Comparison of ENCODE assay signal across 21 mouse cellular contexts in genomic region chr11:24328481-24328880, GRCm38 (mm10).
A peak's percentile ranks its signal among the peaks of the same experiment; 100 is the strongest.
DNase-seq lines count a peak whose midpoint lies in the region; ATAC-seq lines count a peak whose summit lies in the region.
"Had no signal": no experiment of that assay in that cellular context is flagged by ENCODE, and none has a peak within 500 bp of the region (broad histone marks: within the 10 kb centered on the region; RNA-seq: fewer than 3 reads in every experiment).

No protein-coding gene starts in this region.

- H3K4me2 ChIP-seq in forebrain, embryonic 15.5 days (replicated peaks) = no peak overlapping the region
- no peak overlapping the region for H3K4me2 ChIP-seq in heart, embryonic 15.5 days
- no peak overlapping the region for H3K4me2 ChIP-seq in heart, embryonic 11.5 days
- H3K4me2 ChIP-seq: embryonic facial prominence, embryonic 15.5 days; hindbrain, embryonic 13.5 days; intestine, embryonic 15.5 days had no signal

- H3K4me3 ChIP-seq in forebrain, embryonic 10.5 days = no peak overlapping the region
- H3K4me3 ChIP-seq in forebrain, embryonic 15.5 days = no peak overlapping the region
- H3K4me3 ChIP-seq in heart, embryonic 10.5 days = no peak overlapping the region
- H3K4me3 ChIP-seq in heart, embryonic 15.5 days = no peak overlapping the region
- no peak overlapping the region for H3K4me3 ChIP-seq in heart, embryonic 11.5 days (ENCODE audit: low read depth, low read length)
- no peak overlapping the region for H3K4me3 ChIP-seq in embryonic facial prominence, embryonic 10.5 days
- H3K4me3 ChIP-seq: embryonic facial prominence, embryonic 15.5 days; erythroblast, embryonic 14.5 days; hindbrain, embryonic 13.5 days; intestine, embryonic 15.5 days had no signal

- peaks cover 30% of the 10 kb centered on the region for H3K4me1 ChIP-seq in forebrain, embryonic 10.5 days
- H3K4me1 ChIP-seq in forebrain, embryonic 15.5 days = peaks cover 16% of the 10 kb centered on the region
- peaks cover 10% of the 10 kb centered on the region for H3K4me1 ChIP-seq in heart, embryonic 10.5 days
- H3K4me1 ChIP-seq in heart, embryonic 15.5 days (replicated peaks) = peaks cover 6% of the 10 kb centered on the region
- no peaks in the 10 kb centered on the region for H3K4me1 ChIP-seq in heart, embryonic 11.5 days (ENCODE audit: control insufficient read depth, insufficient read depth, low read length)
- peaks cover 6% of the 10 kb centered on the region for H3K4me1 ChIP-seq in embryonic facial prominence, embryonic 10.5 days
- H3K4me1 ChIP-seq: embryonic facial prominence, embryonic 15.5 days; intestine, embryonic 15.5 days had no signal

- no peak overlapping the region for H3K9ac ChIP-seq in forebrain, embryonic 15.5 days (replicated peaks)
- no peak overlapping the region for H3K9ac ChIP-seq in heart, embryonic 15.5 days
- no peak overlapping the region; the same call in 1 of the 2 replicates for H3K9ac ChIP-seq in heart, embryonic 11.5 days (ENCODE audit: low read depth, low read length)
- H3K9ac ChIP-seq: embryonic facial prominence, embryonic 15.5 days; hindbrain, embryonic 13.5 days; intestine, embryonic 15.5 days had no signal

- H3K27me3 ChIP-seq in forebrain, embryonic 10.5 days (ENCODE audit: poor library complexity, severe bottlenecking) = peaks cover 8% of the 10 kb centered on the region
- H3K27me3 ChIP-seq in forebrain, embryonic 15.5 days = no peaks in the 10 kb centered on the region
- H3K27me3 ChIP-seq in heart, embryonic 10.5 days (ENCODE audit: insufficient read depth, poor library complexity, severe bottlenecking) = no peaks in the 10 kb centered on the region
- no peaks in the 10 kb centered on the region for H3K27me3 ChIP-seq in heart, embryonic 15.5 days
- H3K27me3 ChIP-seq in heart, embryonic 11.5 days (ENCODE audit: control insufficient read depth, insufficient read depth, low read length) = no peaks in the 10 kb centered on the region
- no peaks in the 10 kb centered on the region for H3K27me3 ChIP-seq in embryonic facial prominence, embryonic 10.5 days (replicated peaks; ENCODE audit: low read depth, poor library complexity, severe bottlenecking)
- H3K27me3 ChIP-seq: embryonic facial prominence, embryonic 15.5 days; hindbrain, embryonic 13.5 days; intestine, embryonic 15.5 days had no signal

- ATAC-seq in forebrain, embryonic 15.5 days (replicated peaks) = no peak
- ATAC-seq in heart, embryonic 15.5 days (replicated peaks; ENCODE audit: insufficient number of reproducible peaks, insufficient read depth, low FRiP score, low read depth) = peak; percentile 47; the same call in 1 of the 2 replicates
- no peak for ATAC-seq in heart, embryonic 11.5 days (replicated peaks; ENCODE audit: insufficient number of reproducible peaks, low FRiP score, low TSS enrichment)
- ATAC-seq: CD4-positive, CD25-positive, alpha-beta regulatory T cell, adult 4 months; intestine, embryonic 15.5 days had no signal

- H3K36me3 ChIP-seq in forebrain, embryonic 10.5 days (replicated peaks) = no peaks in the 10 kb centered on the region
- no peaks in the 10 kb centered on the region for H3K36me3 ChIP-seq in forebrain, embryonic 15.5 days
- H3K36me3 ChIP-seq in heart, embryonic 10.5 days = no peaks in the 10 kb centered on the region
- no peaks in the 10 kb centered on the region for H3K36me3 ChIP-seq in heart, embryonic 15.5 days
- H3K36me3 ChIP-seq in heart, embryonic 11.5 days (ENCODE audit: control insufficient read depth, insufficient read depth, low read length) = no peaks in the 10 kb centered on the region
- no peaks in the 10 kb centered on the region for H3K36me3 ChIP-seq in embryonic facial prominence, embryonic 10.5 days (replicated peaks)
- H3K36me3 ChIP-seq: embryonic facial prominence, embryonic 15.5 days; G1E; hindbrain, embryonic 13.5 days; intestine, embryonic 15.5 days had no signal

- DNase-seq in forebrain, embryonic 10.5 days (ENCODE audit: extremely low spot score, low spot score) = no peak
- DNase-seq in heart, embryonic 10.5 days (ENCODE audit: low spot score) = no peak
- no peak for DNase-seq in heart, adult 9 months (ENCODE audit: low spot score in 2 of 2)
- no peak for DNase-seq in embryonic facial prominence, embryonic 10.5 days (ENCODE audit: low spot score)
- DNase-seq: adrenal gland, adult 8-10 months; adrenal gland, postnatal 36 days; B cell, adult 2 months; cerebellum, adult 2 months; cerebellum, postnatal 10 days; heart, postnatal 14 days; kidney, adult 18-20 months; kidney, postnatal 10 days had no signal

- H3K9me3 ChIP-seq in forebrain, embryonic 10.5 days = no peaks in the 10 kb centered on the region
- H3K9me3 ChIP-seq in forebrain, embryonic 15.5 days = no peaks in the 10 kb centered on the region
- H3K9me3 ChIP-seq in heart, embryonic 10.5 days = no peaks in the 10 kb centered on the region
- H3K9me3 ChIP-seq in heart, embryonic 15.5 days (replicated peaks) = no peaks in the 10 kb centered on the region
- H3K9me3 ChIP-seq in heart, embryonic 11.5 days (replicated peaks; ENCODE audit: control insufficient read depth, low read length) = no peaks in the 10 kb centered on the region
- H3K9me3 ChIP-seq in embryonic facial prominence, embryonic 10.5 days = no peaks in the 10 kb centered on the region
- H3K9me3 ChIP-seq: embryonic facial prominence, embryonic 15.5 days; G1E; hindbrain, embryonic 13.5 days; intestine, embryonic 15.5 days had no signal

- peak overlapping the region; percentile 5; the same call in 1 of the 2 replicates for H3K27ac ChIP-seq in forebrain, embryonic 10.5 days
- H3K27ac ChIP-seq in forebrain, embryonic 15.5 days (replicated peaks) = no peak overlapping the region
- H3K27ac ChIP-seq in heart, embryonic 10.5 days = 0 out of 2 replicates have a peak overlapping the region, but pooled peaks have one; percentile 36
- H3K27ac ChIP-seq in heart, embryonic 15.5 days = no peak overlapping the region
- no peak overlapping the region for H3K27ac ChIP-seq in heart, embryonic 11.5 days (ENCODE audit: low read depth, low read length)
- H3K27ac ChIP-seq in embryonic facial prominence, embryonic 10.5 days (replicated peaks) = 0 out of 2 replicates have a peak overlapping the region, but pooled peaks have one; percentile 31
- H3K27ac ChIP-seq: embryonic facial prominence, embryonic 15.5 days; hindbrain, embryonic 13.5 days; intestine, embryonic 15.5 days had no signal

- WGBS in forebrain, embryonic 10.5 days = 65% methylated on average over 4 of the region's 4 CpGs
- 60% methylated on average over 4 of the region's 4 CpGs for WGBS in forebrain, embryonic 15.5 days
- 24% methylated on average over 4 of the region's 4 CpGs for WGBS in heart, embryonic 10.5 days
- WGBS in heart, embryonic 15.5 days = 21% methylated on average over 4 of the region's 4 CpGs
- 32% methylated on average over 4 of the region's 4 CpGs for WGBS in heart, embryonic 11.5 days (ENCODE audit: insufficient replicate concordance)
- 63% methylated on average over 4 of the region's 4 CpGs for WGBS in embryonic facial prominence, embryonic 10.5 days

Comparison
In these comparisons a context has a peak if more than half of its experiments do, and no peak if none do; other contexts are left out.
1. H3K27ac ChIP-seq: peak in forebrain, embryonic 10.5 days (single experiment), heart, embryonic 10.5 days (single experiment) and embryonic facial prominence, embryonic 10.5 days (single experiment); none in forebrain, embryonic 15.5 days (single experiment), heart, embryonic 15.5 days (single experiment) and heart, embryonic 11.5 days (single experiment).